Mouse (Mus musculus) forebrain, embryonic 15.5 days (tissue): ENCODE data around the gene Ncln. TPM values are rescaled to one million over a fixed set of nuclear protein-coding genes. Genes with fewer than 3 reads are reported as not detected.

Experiments
- ATAC-seq: fragments of 200-750 bp; cut with Nextera tagmentation; replicated peaks from 2 replicates; pipeline ENCODE4 v1.8.0; 2017; ENCODE audit warnings: mild to moderate bottlenecking, moderate TSS enrichment, moderate library complexity
- H3K27ac ChIP-seq: fragments of 300-500 bp; sonication (generic); replicated peaks from 2 replicates; pipeline ENCODE4 v1.5.1; 2015; ENCODE audit warnings: mild to moderate bottlenecking, inconsistent platforms
- H3K27me3 ChIP-seq: fragments of 300-500 bp; sonication (generic); 2 replicates; pipeline ENCODE4 v1.6.1; 2015; ENCODE audit warnings: inconsistent platforms
- H3K36me3 ChIP-seq: fragments of 300-500 bp; sonication (generic); 2 replicates; pipeline ENCODE4 v1.6.1; 2015; ENCODE audit warnings: mild to moderate bottlenecking, inconsistent platforms
- H3K4me1 ChIP-seq: fragments of 300-500 bp; sonication (generic); 2 replicates; pipeline ENCODE4 v1.6.1; 2015; ENCODE audit warnings: inconsistent platforms
- H3K4me2 ChIP-seq: fragments of 300-500 bp; sonication (generic); replicated peaks from 2 replicates; pipeline ENCODE4 v1.6.1; 2015; ENCODE audit warnings: mild to moderate bottlenecking, inconsistent platforms
- H3K4me3 ChIP-seq: fragments of 300-500 bp; sonication (generic); 2 replicates; pipeline ENCODE4 v1.5.1; 2015; ENCODE audit warnings: mild to moderate bottlenecking, inconsistent platforms
- H3K9ac ChIP-seq: fragments of 300-500 bp; sonication (generic); replicated peaks from 2 replicates; pipeline ENCODE4 v1.6.1; 2015; ENCODE audit warnings: mild to moderate bottlenecking, inconsistent platforms
- H3K9me3 ChIP-seq: fragments of 300-500 bp; sonication (generic); 2 replicates; pipeline ENCODE4 v1.6.1; 2016; ENCODE audit warnings: inconsistent platforms
- WGBS: fragments of 180-500 bp; shearing (Covaris S2); methylation state at CpG from one replicate; pipeline ENCODE4 v1.1.7; 2015; ENCODE audit warnings: mixed read lengths; 5-methylcytosine and 5-hydroxymethylcytosine counted together
- polyA plus RNA-seq: library from polyadenylated mRNA; unstranded; fragments of >200 nt; fragmentation: Nextera tagmentation; extraction: Ambion mirVana; gene quantifications from 2 replicates; pipeline ENCODE4 v1.2.1, GENCODE M21; 2015

Ncln gene
- polyA plus RNA-seq, 1 experiment from 2014 or later, result 60.3 TPM

GRCm38 (mm10) chr10:81526779-81527178 is 30.6 kb upstream of the Ncln start:
- Histone ChIP-seq H3K27ac (no peak overlapping the region), H3K4me3 (no peak overlapping the region), H3K27me3 (0 out of 2 replicates have a peak, but pooled peaks cover 3% of the 10 kb centered on the region), H3K4me2 (no peak overlapping the region), H3K4me1 (no peaks in the 10 kb centered on the region), H3K9me3 (no peaks in the 10 kb centered on the region), H3K9ac (no peak overlapping the region), H3K36me3 (peaks cover 25% of the 10 kb centered on the region)
- 15% methylated on average over 14 of the region's 14 CpGs for WGBS
- no peak for ATAC-seq

- Histone ChIP-seq H3K4me1 (no peaks in the 10 kb centered on the region), H3K27me3 (0 out of 2 replicates have a peak, but pooled peaks cover 3% of the 10 kb centered on the region), H3K36me3 (peaks cover 14% of the 10 kb centered on the region), H3K4me2 (no peak overlapping the region), H3K4me3 (no peak overlapping the region), H3K9me3 (no peaks in the 10 kb centered on the region), H3K27ac (no peak overlapping the region), H3K9ac (no peak overlapping the region)
- ATAC-seq, result no peak
- 67% methylated on average over 12 of the region's 13 CpGs for WGBS
Measured at GRCm38 (mm10) chr10:81525017-81525694, 29.0 kb upstream of the Ncln start.

GRCm38 (mm10) chr10:81524051-81524605 is 27.9 kb upstream of the Ncln start, which contains the start of gene Gna15:
Gna15 (minus strand) TSS chr10:81524225.
- Histone ChIP-seq H3K36me3 (peaks cover 3% of the 10 kb centered on the region; the same call in 1 of the 2 replicates), H3K4me3 (no peak within 1 kb of the TSS), H3K27me3 (0 out of 2 replicates have a peak, but pooled peaks cover 3% of the 10 kb centered on the region), H3K27ac (no peak within 1 kb of the TSS), H3K9me3 (no peaks in the 10 kb centered on the region), H3K9ac (no peak within 1 kb of the TSS), H3K4me1 (no peaks in the 10 kb centered on the region), H3K4me2 (no peak within 1 kb of the TSS)
- 24% methylated on average over 8 of the region's 9 CpGs for WGBS
- no peak for ATAC-seq

GRCm38 (mm10) chr10:81523570-81523969 is 27.4 kb upstream of the Ncln start:
- ATAC-seq, result no peak
- H3K27me3 ChIP-seq, result 0 out of 2 replicates have a peak, but pooled peaks cover 3% of the 10 kb centered on the region
- H3K9me3 ChIP-seq, result no peaks in the 10 kb centered on the region
- 23% methylated on average over 19 of the region's 19 CpGs for WGBS
- H3K27ac ChIP-seq, result no peak overlapping the region
- H3K4me2 ChIP-seq, result no peak overlapping the region
- no peak overlapping the region for H3K4me3 ChIP-seq
- no peaks in the 10 kb centered on the region for H3K4me1 ChIP-seq
- H3K9ac ChIP-seq, result no peak overlapping the region
- H3K36me3 ChIP-seq, result no peaks in the 10 kb centered on the region

- WGBS, result 79% methylated on average over 6 of the region's 6 CpGs
- Histone ChIP-seq H3K27ac (no peak overlapping the region), H3K27me3 (0 out of 2 replicates have a peak, but pooled peaks cover 3% of the 10 kb centered on the region), H3K36me3 (no peaks in the 10 kb centered on the region), H3K4me1 (no peaks in the 10 kb centered on the region), H3K4me3 (no peak overlapping the region), H3K9ac (no peak overlapping the region), H3K4me2 (no peak overlapping the region), H3K9me3 (no peaks in the 10 kb centered on the region)
- no peak for ATAC-seq
Measured at GRCm38 (mm10) chr10:81523142-81523541, 26.9 kb upstream of the Ncln start.

GRCm38 (mm10) chr10:81519978-81520365 is 23.8 kb upstream of the Ncln start:
- 77% methylated on average over 3 of the region's 3 CpGs for WGBS

GRCm38 (mm10) chr10:81519227-81519977 is 23.2 kb upstream of the Ncln start:
- ATAC-seq, result no peak

More at GRCm38 (mm10) chr10:81519978-81520365, 23.8 kb upstream of the Ncln start:
- Histone ChIP-seq H3K4me1 (no peaks in the 10 kb centered on the region), H3K27me3 (0 out of 2 replicates have a peak, but pooled peaks cover 3% of the 10 kb centered on the region), H3K4me3 (no peak overlapping the region), H3K27ac (no peak overlapping the region), H3K9me3 (no peaks in the 10 kb centered on the region), H3K9ac (no peak overlapping the region), H3K4me2 (no peak overlapping the region), H3K36me3 (no peaks in the 10 kb centered on the region)
- no peak for ATAC-seq

GRCm38 (mm10) chr10:81518546-81518945 is 22.4 kb upstream of the Ncln start:
- Histone ChIP-seq H3K4me3 (no peak overlapping the region), H3K4me2 (no peak overlapping the region), H3K4me1 (no peaks in the 10 kb centered on the region), H3K27me3 (no peaks in the 10 kb centered on the region), H3K9me3 (no peaks in the 10 kb centered on the region), H3K9ac (no peak overlapping the region), H3K27ac (no peak overlapping the region), H3K36me3 (no peaks in the 10 kb centered on the region)
- WGBS, result 14% methylated on average over 4 of the region's 4 CpGs
- no peak for ATAC-seq

More at GRCm38 (mm10) chr10:81519227-81519977, 23.2 kb upstream of the Ncln start:
- no peaks in the 10 kb centered on the region for H3K36me3 ChIP-seq
- WGBS, result 88% methylated on average over 6 of the region's 6 CpGs
- H3K9ac ChIP-seq, result no peak overlapping the region
- H3K4me3 ChIP-seq, result no peak overlapping the region
- H3K9me3 ChIP-seq, result no peaks in the 10 kb centered on the region
- no peaks in the 10 kb centered on the region for H3K4me1 ChIP-seq
- H3K27me3 ChIP-seq, result 0 out of 2 replicates have a peak, but pooled peaks cover 3% of the 10 kb centered on the region
- H3K4me2 ChIP-seq, result no peak overlapping the region
- H3K27ac ChIP-seq, result no peak overlapping the region

- Histone ChIP-seq H3K9ac (no peak overlapping the region), H3K9me3 (no peaks in the 10 kb centered on the region), H3K27me3 (0 out of 2 replicates have a peak, but pooled peaks cover 6% of the 10 kb centered on the region), H3K4me3 (no peak overlapping the region), H3K27ac (no peak overlapping the region), H3K36me3 (no peaks in the 10 kb centered on the region), H3K4me1 (no peaks in the 10 kb centered on the region), H3K4me2 (no peak overlapping the region)
- no peak for ATAC-seq
- 76% methylated on average over 8 of the region's 8 CpGs for WGBS
Measured at GRCm38 (mm10) chr10:81517227-81517626, 21.0 kb upstream of the Ncln start.

GRCm38 (mm10) chr10:81513798-81514197 is 17.6 kb upstream of the Ncln start:
- Histone ChIP-seq H3K27me3 (0 out of 2 replicates have a peak, but pooled peaks cover 8% of the 10 kb centered on the region), H3K9ac (no peak overlapping the region), H3K36me3 (no peaks in the 10 kb centered on the region), H3K4me2 (no peak overlapping the region), H3K4me1 (no peaks in the 10 kb centered on the region), H3K9me3 (no peaks in the 10 kb centered on the region), H3K27ac (no peak overlapping the region), H3K4me3 (no peak overlapping the region)
- WGBS, result 89% methylated on average over 5 of the region's 5 CpGs
- ATAC-seq, result no peak

GRCm38 (mm10) chr10:81510246-81510810 is 14.1 kb upstream of the Ncln start:
- no peak overlapping the region for H3K4me3 ChIP-seq
- no peaks in the 10 kb centered on the region for H3K4me1 ChIP-seq
- ATAC-seq, result no peak
- H3K36me3 ChIP-seq, result no peaks in the 10 kb centered on the region
- H3K4me2 ChIP-seq, result no peak overlapping the region
- no peak overlapping the region for H3K9ac ChIP-seq
- no peaks in the 10 kb centered on the region for H3K9me3 ChIP-seq
- 80% methylated on average over 14 of the region's 14 CpGs for WGBS
- H3K27me3 ChIP-seq, result 0 out of 2 replicates have a peak, but pooled peaks cover 8% of the 10 kb centered on the region
- H3K27ac ChIP-seq, result no peak overlapping the region
